Mouse (Mus musculus): ENCODE data around the gene Surf1.

DNA sequence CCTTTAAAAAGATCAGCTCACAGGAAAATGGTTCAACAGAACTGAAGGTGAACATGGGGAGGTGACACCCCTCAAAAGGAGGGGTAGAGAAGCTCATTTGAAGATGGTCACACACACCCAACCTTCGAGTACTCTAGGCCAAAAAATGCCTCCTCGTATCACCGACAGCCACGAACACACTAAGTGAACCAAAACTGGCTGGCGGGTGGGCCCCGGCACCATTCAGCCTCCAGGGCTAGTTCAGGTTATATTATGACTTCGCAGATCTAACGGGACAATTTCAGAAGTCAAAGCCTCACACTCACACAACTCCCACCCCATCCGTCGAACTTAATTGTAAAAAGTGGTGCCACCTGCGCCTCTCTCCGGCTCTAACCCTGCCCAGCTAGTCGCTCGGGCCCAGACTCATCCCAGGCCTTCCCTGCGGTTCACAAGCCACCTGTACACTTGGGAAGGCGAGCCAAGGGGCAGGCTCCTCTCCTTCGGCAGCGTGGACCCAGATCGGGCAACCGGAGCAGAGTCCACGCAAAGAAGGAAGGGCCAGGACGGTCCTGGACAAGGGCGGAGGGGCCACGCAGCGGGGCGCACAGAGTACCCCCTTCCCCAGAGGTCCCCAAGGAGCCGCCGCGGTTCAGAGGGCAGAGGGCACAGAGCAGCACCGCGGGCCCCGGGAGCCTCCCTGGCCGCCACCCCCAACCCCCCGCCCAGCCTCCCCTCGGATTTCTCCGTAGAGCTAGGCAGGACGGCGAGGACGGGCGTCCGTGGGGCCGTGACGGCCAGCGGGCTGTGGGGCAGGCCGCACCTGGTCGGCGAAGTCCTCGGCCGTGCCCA, 16.4 kb upstream of the Surf1 start:
- TF ChIP-seq POLR2A (IDR thresholded peaks at IDR 0.05; ENCODE audit: low read depth, low read length) (no peak), CTCF (IDR thresholded peaks at IDR 0.05; ENCODE audit: borderline replicate concordance, insufficient read depth, low read length) (no peak)

Data from embryonic fibroblast, embryonic 13.5 days (primary cell).